Mouse (Mus musculus): ENCODE measurements at regions not wholly inside any gene's neighbourhood (a gene's known extent, or its start where the extent isn't known, plus 50 kb on each side); places are given as distances from the start of the nearest gene placed in this dataset.

GRCm38 (mm10) chr15:36719241-36719640 is 288.3 kb downstream of the Zfp706 start:
- no peak for DNase-seq

GRCm38 (mm10) chr15:36717835-36718234 is 289.7 kb downstream of the Zfp706 start:
- DNase-seq, result no peak

GRCm38 (mm10) chr15:36716686-36717038 is 290.9 kb downstream of the Zfp706 start:
- no peak for DNase-seq

- DNase-seq, result peak; percentile 46
Observed at GRCm38 (mm10) chr15:36715745-36716685, 291.6 kb downstream of the Zfp706 start.

GRCm38 (mm10) chr15:36715159-36715558 is 292.4 kb downstream of the Zfp706 start:
- DNase-seq, result no peak

GRCm38 (mm10) chr15:36709788-36710187 is 297.8 kb downstream of the Zfp706 start:
- DNase-seq, result no peak

GRCm38 (mm10) chr15:36708471-36708870 is 299.1 kb downstream of the Zfp706 start:
- peak; percentile 85 for DNase-seq

GRCm38 (mm10) chr15:36705990-36706389 is 301.6 kb downstream of the Zfp706 start:
- DNase-seq, result peak; percentile 36

GRCm38 (mm10) chr15:36705391-36705790 is 302.2 kb downstream of the Zfp706 start:
- no peak for DNase-seq

GRCm38 (mm10) chr15:36701846-36702245 is 305.7 kb downstream of the Zfp706 start:
- no peak for DNase-seq

GRCm38 (mm10) chr15:36700196-36700595 is 307.4 kb downstream of the Zfp706 start:
- no peak for DNase-seq

GRCm38 (mm10) chr15:36695199-36696129 is 312.1 kb downstream of the Zfp706 start:
- DNase-seq, result no peak

GRCm38 (mm10) chr15:36691002-36691652 is 316.4 kb downstream of the Zfp706 start:
- DNase-seq, result no peak

GRCm38 (mm10) chr15:36689881-36690280 is 317.7 kb downstream of the Zfp706 start:
- no peak for DNase-seq

GRCm38 (mm10) chr15:36689301-36689700 is 318.3 kb downstream of the Zfp706 start:
- no peak for DNase-seq

- no peak for DNase-seq
Observed at GRCm38 (mm10) chr15:36688051-36688754, 319.4 kb downstream of the Zfp706 start.

- no peak for DNase-seq
Observed at GRCm38 (mm10) chr15:36684684-36685083, 322.9 kb downstream of the Zfp706 start.

GRCm38 (mm10) chr15:36682832-36683231 is 324.7 kb downstream of the Zfp706 start:
- DNase-seq, result no peak

- no peak for DNase-seq
Observed at GRCm38 (mm10) chr15:36682159-36682558, 325.4 kb downstream of the Zfp706 start.

GRCm38 (mm10) chr15:36680361-36681140 is 327.0 kb downstream of the Zfp706 start:
- no peak for DNase-seq

GRCm38 (mm10) chr15:36679577-36679976 is 328.0 kb downstream of the Zfp706 start:
- no peak for DNase-seq
